Mouse (Mus musculus): ENCODE data around the gene Opcml. TPM values are rescaled to one million over a fixed set of nuclear protein-coding genes. Genes with fewer than 3 reads are reported as not detected.

The Opcml gene
- polyA plus RNA-seq, 1 experiment from 2014 or later: 1.9 TPM

- ATAC-seq (replicated peaks; ENCODE audit: insufficient number of reproducible peaks, low FRiP score, low TSS enrichment): no peak
- H3K27ac ChIP-seq (ENCODE audit: low read depth, low read length): no peak overlapping the region
- no peak overlapping the region for H3K4me2 ChIP-seq
- no peak overlapping the region for H3K9ac ChIP-seq (ENCODE audit: low read depth, low read length)
- WGBS (ENCODE audit: insufficient replicate concordance): 70% methylated on average over 4 of the region's 4 CpGs
- no peaks in the 10 kb centered on the region for H3K4me1 ChIP-seq (ENCODE audit: control insufficient read depth, insufficient read depth, low read length)
- no peaks in the 10 kb centered on the region for H3K9me3 ChIP-seq (replicated peaks; ENCODE audit: control insufficient read depth, low read length)
- H3K27me3 ChIP-seq (ENCODE audit: control insufficient read depth, insufficient read depth, low read length): no peaks in the 10 kb centered on the region
- no peaks in the 10 kb centered on the region for H3K36me3 ChIP-seq (ENCODE audit: control insufficient read depth, insufficient read depth, low read length)
- H3K4me3 ChIP-seq (ENCODE audit: low read depth, low read length): no peak overlapping the region
Observed at GRCm38 (mm10) chr9:28650089-28650488, 859.5 kb downstream of the Opcml start.

GRCm38 (mm10) chr9:28659996-28660395, 869.4 kb downstream of the Opcml start:
- ATAC-seq (replicated peaks; ENCODE audit: insufficient number of reproducible peaks, low FRiP score, low TSS enrichment): no peak
- 84% methylated on average over 2 of the region's 2 CpGs for WGBS (ENCODE audit: insufficient replicate concordance)
- Histone ChIP-seq H3K4me3 (ENCODE audit: low read depth, low read length) (no peak overlapping the region), H3K9me3 (replicated peaks; ENCODE audit: control insufficient read depth, low read length) (no peaks in the 10 kb centered on the region), H3K27me3 (ENCODE audit: control insufficient read depth, insufficient read depth, low read length) (no peaks in the 10 kb centered on the region), H3K4me2 (no peak overlapping the region), H3K9ac (ENCODE audit: low read depth, low read length) (no peak overlapping the region), H3K4me1 (ENCODE audit: control insufficient read depth, insufficient read depth, low read length) (no peaks in the 10 kb centered on the region), H3K36me3 (ENCODE audit: control insufficient read depth, insufficient read depth, low read length) (no peaks in the 10 kb centered on the region), H3K27ac (ENCODE audit: low read depth, low read length) (no peak overlapping the region)

GRCm38 (mm10) chr9:28662882-28663281, 872.3 kb downstream of the Opcml start:
- Histone ChIP-seq H3K9me3 (replicated peaks; ENCODE audit: control insufficient read depth, low read length) (no peaks in the 10 kb centered on the region), H3K4me1 (ENCODE audit: control insufficient read depth, insufficient read depth, low read length) (no peaks in the 10 kb centered on the region), H3K9ac (ENCODE audit: low read depth, low read length) (no peak overlapping the region), H3K4me2 (no peak overlapping the region), H3K27ac (ENCODE audit: low read depth, low read length) (no peak overlapping the region), H3K36me3 (ENCODE audit: control insufficient read depth, insufficient read depth, low read length) (no peaks in the 10 kb centered on the region), H3K27me3 (ENCODE audit: control insufficient read depth, insufficient read depth, low read length) (no peaks in the 10 kb centered on the region), H3K4me3 (ENCODE audit: low read depth, low read length) (no peak overlapping the region)
- no peak for ATAC-seq (replicated peaks; ENCODE audit: insufficient number of reproducible peaks, low FRiP score, low TSS enrichment)
- 87% methylated on average over 3 of the region's 3 CpGs for WGBS (ENCODE audit: insufficient replicate concordance)

GRCm38 (mm10) chr9:28680309-28680708, 889.7 kb downstream of the Opcml start:
- 73% methylated on average over 1 of the region's 1 CpGs for WGBS (ENCODE audit: insufficient replicate concordance)
- Histone ChIP-seq H3K4me1 (ENCODE audit: control insufficient read depth, insufficient read depth, low read length) (no peaks in the 10 kb centered on the region), H3K4me2 (no peak overlapping the region), H3K9ac (ENCODE audit: low read depth, low read length) (no peak overlapping the region), H3K27me3 (ENCODE audit: control insufficient read depth, insufficient read depth, low read length) (no peaks in the 10 kb centered on the region), H3K36me3 (ENCODE audit: control insufficient read depth, insufficient read depth, low read length) (no peaks in the 10 kb centered on the region), H3K27ac (ENCODE audit: low read depth, low read length) (no peak overlapping the region), H3K9me3 (replicated peaks; ENCODE audit: control insufficient read depth, low read length) (no peaks in the 10 kb centered on the region), H3K4me3 (ENCODE audit: low read depth, low read length) (no peak overlapping the region)
- no peak for ATAC-seq (replicated peaks; ENCODE audit: insufficient number of reproducible peaks, low FRiP score, low TSS enrichment)

- Histone ChIP-seq H3K27ac (ENCODE audit: low read depth, low read length) (no peak overlapping the region), H3K9me3 (replicated peaks; ENCODE audit: control insufficient read depth, low read length) (no peaks in the 10 kb centered on the region), H3K4me2 (no peak overlapping the region), H3K27me3 (ENCODE audit: control insufficient read depth, insufficient read depth, low read length) (no peaks in the 10 kb centered on the region), H3K4me3 (ENCODE audit: low read depth, low read length) (no peak overlapping the region), H3K9ac (ENCODE audit: low read depth, low read length) (no peak overlapping the region), H3K4me1 (ENCODE audit: control insufficient read depth, insufficient read depth, low read length) (no peaks in the 10 kb centered on the region), H3K36me3 (ENCODE audit: control insufficient read depth, insufficient read depth, low read length) (no peaks in the 10 kb centered on the region)
- 72% methylated on average over 6 of the region's 6 CpGs for WGBS (ENCODE audit: insufficient replicate concordance)
- no peak for ATAC-seq (replicated peaks; ENCODE audit: insufficient number of reproducible peaks, low FRiP score, low TSS enrichment)
Observed at GRCm38 (mm10) chr9:28681252-28682037, 890.9 kb downstream of the Opcml start.

GRCm38 (mm10) chr9:28683951-28684470, 893.4 kb downstream of the Opcml start:
- H3K9ac ChIP-seq (ENCODE audit: low read depth, low read length): no peak overlapping the region
- WGBS (ENCODE audit: insufficient replicate concordance): 70% methylated on average over 5 of the region's 5 CpGs
- H3K27me3 ChIP-seq (ENCODE audit: control insufficient read depth, insufficient read depth, low read length): no peaks in the 10 kb centered on the region
- no peaks in the 10 kb centered on the region for H3K4me1 ChIP-seq (ENCODE audit: control insufficient read depth, insufficient read depth, low read length)
- no peak for ATAC-seq (replicated peaks; ENCODE audit: insufficient number of reproducible peaks, low FRiP score, low TSS enrichment)
- no peak overlapping the region for H3K27ac ChIP-seq (ENCODE audit: low read depth, low read length)
- H3K9me3 ChIP-seq (replicated peaks; ENCODE audit: control insufficient read depth, low read length): no peaks in the 10 kb centered on the region
- no peak overlapping the region for H3K4me3 ChIP-seq (ENCODE audit: low read depth, low read length)
- H3K36me3 ChIP-seq (ENCODE audit: control insufficient read depth, insufficient read depth, low read length): no peaks in the 10 kb centered on the region
- H3K4me2 ChIP-seq: no peak overlapping the region

- no peak overlapping the region for H3K4me2 ChIP-seq
- no peaks in the 10 kb centered on the region for H3K27me3 ChIP-seq (ENCODE audit: control insufficient read depth, insufficient read depth, low read length)
- 78% methylated on average over 7 of the region's 7 CpGs for WGBS (ENCODE audit: insufficient replicate concordance)
- ATAC-seq (replicated peaks; ENCODE audit: insufficient number of reproducible peaks, low FRiP score, low TSS enrichment): no peak
- H3K4me3 ChIP-seq (ENCODE audit: low read depth, low read length): no peak overlapping the region
- H3K27ac ChIP-seq (ENCODE audit: low read depth, low read length): no peak overlapping the region
- no peaks in the 10 kb centered on the region for H3K36me3 ChIP-seq (ENCODE audit: control insufficient read depth, insufficient read depth, low read length)
- H3K9ac ChIP-seq (ENCODE audit: low read depth, low read length): no peak overlapping the region
- no peaks in the 10 kb centered on the region for H3K4me1 ChIP-seq (ENCODE audit: control insufficient read depth, insufficient read depth, low read length)
- H3K9me3 ChIP-seq (replicated peaks; ENCODE audit: control insufficient read depth, low read length): no peaks in the 10 kb centered on the region
Observed at GRCm38 (mm10) chr9:28686942-28687611, 896.5 kb downstream of the Opcml start.

GRCm38 (mm10) chr9:28690134-28690533, 899.6 kb downstream of the Opcml start:
- Histone ChIP-seq H3K4me3 (ENCODE audit: low read depth, low read length) (no peak overlapping the region), H3K4me2 (no peak overlapping the region), H3K9me3 (replicated peaks; ENCODE audit: control insufficient read depth, low read length) (no peaks in the 10 kb centered on the region), H3K4me1 (ENCODE audit: control insufficient read depth, insufficient read depth, low read length) (no peaks in the 10 kb centered on the region), H3K36me3 (ENCODE audit: control insufficient read depth, insufficient read depth, low read length) (no peaks in the 10 kb centered on the region), H3K27ac (ENCODE audit: low read depth, low read length) (no peak overlapping the region), H3K9ac (ENCODE audit: low read depth, low read length) (no peak overlapping the region), H3K27me3 (ENCODE audit: control insufficient read depth, insufficient read depth, low read length) (no peaks in the 10 kb centered on the region)
- no peak for ATAC-seq (replicated peaks; ENCODE audit: insufficient number of reproducible peaks, low FRiP score, low TSS enrichment)
- 69% methylated on average over 2 of the region's 2 CpGs for WGBS (ENCODE audit: insufficient replicate concordance)

All from heart, embryonic 11.5 days (tissue).